Mouse (Mus musculus) heart, adult 2 months (tissue): ENCODE data around the gene Cyp46a1.

Experiments
- CTCF ChIP-seq: fragments of 200-600 bp; IDR thresholded peaks from 2 replicates; pipeline ENCODE4 v1.8.1; 2022; ENCODE audit warnings: antibody characterized with exemption, mild to moderate bottlenecking, moderate library complexity
- EP300 ChIP-seq: fragments of 200-500 bp; IDR thresholded peaks from 2 replicates; pipeline ENCODE4 v1.6.1; 2011; ENCODE audit warnings: low read depth, low read length, control low read depth; ENCODE audit not compliant: insufficient read depth
- POLR2A ChIP-seq: fragments of 200-500 bp; IDR thresholded peaks from 2 replicates; pipeline ENCODE4 v1.6.1; 2011; ENCODE audit warnings: mild to moderate bottlenecking, low read depth, low read length, control low read depth; ENCODE audit not compliant: insufficient read depth

- TF ChIP-seq CTCF (no peak), POLR2A (no peak), EP300 (no peak)
Observed at GRCm38 (mm10) chr12:108317826-108318430, 16.3 kb upstream of the Cyp46a1 start.
